Mouse (Mus musculus) embryonic facial prominence, embryonic 10.5 days (tissue): ENCODE results near the gene Serpinb7. TPM values are rescaled to one million over a fixed set of nuclear protein-coding genes. Genes with fewer than 3 reads are reported as not detected.

ENCODE experiments used
- polyA plus RNA-seq: library from polyadenylated mRNA; unstranded; fragments of >200 nt; fragmentation: Nextera tagmentation; extraction: Ambion mirVana; gene quantifications from 2 replicates; pipeline ENCODE4 v1.2.1, GENCODE M21; 2016

Gene Serpinb7
- polyA plus RNA-seq, 1 experiment from 2014 or later: not detected

Other genes with a start within 250 kb of the Serpinb7 start
- not detected in 2 replicates for gene Serpinb3b, start 121.3 kb upstream of the Serpinb7 start, polyA plus RNA-seq
- gene Serpinb3c, start 121.3 kb upstream of the Serpinb7 start, polyA plus RNA-seq: not detected in 2 replicates
- not detected in 2 replicates for gene Serpinb11, start 38.5 kb upstream of the Serpinb7 start, polyA plus RNA-seq
- gene Serpinb2, start 111.8 kb downstream of the Serpinb7 start, polyA plus RNA-seq: 0.25 TPM in 1 of 2 replicates, not detected in the other
- 1.2 and 1.6 TPM in 2 replicates for gene Serpinb8, start 190.4 kb downstream of the Serpinb7 start, polyA plus RNA-seq